Mouse (Mus musculus): Measurements from ENCODE around the gene Psme2b.
"Not testable (repeated sequence)": the region's sequence is repeated elsewhere in the genome, so short reads cannot be mapped to it uniquely, and the experiment has no call there.

- TF ChIP-seq CTCF (IDR thresholded peaks at IDR 0.05; ENCODE audit: insufficient read depth, low read length); POLR2A (IDR thresholded peaks at IDR 0.05; ENCODE audit: borderline replicate concordance, extremely low read depth, low read depth, low read length): not testable (repeated sequence)
These were observed 28.7 kb upstream of the Psme2b start for GRCm38 (mm10) chr11:48974686-48975085.

Measured in lung, adult 2 months (tissue).